Mouse (Mus musculus): ENCODE measurements at regions not wholly inside any gene's neighbourhood (a gene's known extent, or its start where the extent isn't known, plus 50 kb on each side); places are given as distances from the start of the nearest gene placed in this dataset.
"Not testable (repeated sequence)": the region's sequence is repeated elsewhere in the genome, so short reads cannot be mapped to it uniquely, and the experiment has no call there.

DNA sequence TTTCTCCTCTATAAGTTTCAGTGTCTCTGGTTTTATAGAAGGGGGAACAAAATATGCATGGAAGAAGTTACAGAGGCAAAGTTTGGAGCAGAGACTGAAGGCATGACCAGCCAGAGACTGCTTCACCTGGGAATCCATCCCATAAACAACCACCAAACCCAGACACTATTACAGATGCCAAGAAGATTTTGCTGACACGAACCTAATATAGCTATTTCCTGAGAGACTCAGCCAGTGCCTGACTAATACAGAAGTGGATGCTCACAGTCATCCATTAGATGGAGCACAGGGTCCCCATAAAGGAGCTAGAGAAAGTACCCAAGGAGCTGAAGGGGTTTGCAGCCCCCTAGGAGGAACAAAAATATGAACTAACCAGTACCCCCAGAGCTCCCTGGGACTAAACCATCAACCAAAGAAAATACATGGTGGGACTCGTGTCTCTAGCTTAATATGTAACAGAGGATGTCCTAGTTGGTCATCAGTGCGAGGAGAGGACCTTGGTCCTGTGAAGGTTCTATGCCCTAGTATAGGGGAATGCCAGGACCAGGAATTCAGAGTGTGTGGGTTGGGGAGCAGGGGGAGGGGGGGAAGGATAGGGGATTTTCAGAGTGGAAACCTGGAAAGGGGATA is 621.2 kb upstream of the Msl3l2 start:
- not testable (repeated sequence) for DNase-seq (ENCODE audit: low read depth, low spot score)

GRCm38 (mm10) chr10:55522706-55523105 is 584.0 kb upstream of the Msl3l2 start:
- no peak for DNase-seq (ENCODE audit: low read depth, low spot score)

DNA sequence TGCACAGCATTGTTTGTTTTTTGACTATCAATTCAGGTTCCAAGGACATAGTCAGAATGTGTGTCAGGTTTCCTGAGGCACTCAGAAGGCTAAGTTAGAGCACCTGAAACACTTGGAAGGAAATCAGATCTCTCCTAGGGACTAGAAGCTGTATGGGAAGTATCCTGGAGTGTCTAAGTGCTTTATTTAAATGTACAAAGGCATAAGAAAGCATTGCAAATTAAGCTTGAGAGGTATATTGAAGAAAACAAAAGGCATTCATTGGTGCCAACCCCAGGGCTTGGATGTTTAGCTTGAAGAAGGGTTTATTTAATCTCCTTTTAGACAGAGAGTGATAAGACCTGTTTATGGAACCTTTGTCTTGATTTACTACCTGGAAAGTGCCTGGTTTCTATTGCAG is 569.3 kb upstream of the Msl3l2 start:
- peak; percentile 61 for DNase-seq (ENCODE audit: low read depth, low spot score)

- DNase-seq (ENCODE audit: low read depth, low spot score): no peak
Measured at GRCm38 (mm10) chr10:55546441-55547430, 560.0 kb upstream of the Msl3l2 start.

DNA sequence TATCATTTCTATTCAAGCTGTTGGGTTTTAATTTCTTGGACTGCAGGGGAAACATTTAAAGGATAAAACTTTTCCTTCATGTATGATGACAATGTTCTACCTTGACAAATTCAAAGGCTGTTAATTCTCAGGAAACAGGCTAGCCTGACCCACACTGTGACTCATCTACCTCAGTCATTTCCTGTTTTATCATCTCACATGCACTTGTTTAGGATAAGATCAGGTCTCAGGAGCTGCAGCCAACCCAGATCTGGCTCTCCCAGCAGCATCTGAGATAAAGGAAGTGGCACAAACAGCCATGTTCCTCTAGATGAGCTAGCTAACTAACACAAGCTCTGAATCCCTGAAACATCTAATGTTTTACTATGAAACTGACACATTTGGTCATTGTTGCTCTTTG is 541.8 kb upstream of the Msl3l2 start:
- DNase-seq (ENCODE audit: low read depth, low spot score): no peak

DNA sequence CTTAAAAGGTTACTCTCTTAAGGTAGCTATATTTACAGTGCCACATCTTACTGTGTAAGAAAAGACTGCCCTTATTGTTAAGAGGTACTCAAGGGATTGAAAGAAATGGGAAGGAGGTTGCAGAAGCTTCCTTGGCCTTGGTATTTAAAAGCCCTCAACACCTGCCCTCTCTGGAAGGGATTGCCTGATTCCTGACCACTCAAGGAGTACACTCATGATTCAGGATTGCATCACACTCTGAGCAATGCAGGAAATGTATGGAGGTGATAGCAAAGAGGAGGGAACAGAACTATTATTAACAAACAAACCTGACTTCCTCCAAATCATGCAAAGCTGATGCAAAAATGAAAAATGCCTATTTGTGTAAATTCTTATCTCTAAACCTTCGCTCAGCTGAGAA is 534.0 kb upstream of the Msl3l2 start:
- DNase-seq (ENCODE audit: low read depth, low spot score): no peak

- no peak for DNase-seq (ENCODE audit: low read depth, low spot score)
Measured at GRCm38 (mm10) chr10:55591013-55591412, 515.7 kb upstream of the Msl3l2 start.

- DNase-seq (ENCODE audit: low read depth, low spot score): no peak
Measured at GRCm38 (mm10) chr10:55591896-55592295, 514.8 kb upstream of the Msl3l2 start.

- no peak for DNase-seq (ENCODE audit: low read depth, low spot score)
Measured at GRCm38 (mm10) chr10:55624566-55625287, 482.0 kb upstream of the Msl3l2 start.

DNA sequence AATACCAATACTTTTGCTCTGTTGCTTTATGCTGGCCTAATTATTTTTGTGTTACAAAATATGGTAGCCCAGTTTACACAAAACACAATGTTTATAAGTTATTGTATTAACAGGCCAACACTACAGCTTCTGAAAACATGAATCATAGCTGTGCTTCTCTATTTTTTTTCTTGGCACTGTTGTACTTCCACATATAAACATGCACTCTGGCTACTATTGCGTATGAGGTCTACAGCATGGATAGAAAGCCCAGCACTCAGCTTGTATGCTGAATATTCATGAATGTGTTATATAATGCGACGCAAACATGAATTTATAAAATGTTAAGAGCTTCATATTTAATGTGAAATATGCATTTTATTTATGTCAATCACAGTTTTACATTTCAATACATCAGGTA is 465.4 kb upstream of the Msl3l2 start:
- no peak for DNase-seq (ENCODE audit: low read depth, low spot score)
